Mouse (Mus musculus) ES-E14 (cell line): ENCODE measurements around the gene C1qtnf3. TPM values are rescaled to one million over a fixed set of nuclear protein-coding genes. Genes with fewer than 3 reads are reported as not detected.

Experiments used
- DNase-seq: peaks from one replicate; pipeline ENCODE4 v3.0.0-alpha.2; 2013; ENCODE audit warnings: low read depth, low spot score
- H3K27ac ChIP-seq: 2 replicates; pipeline ENCODE4 v1.5.1; 2012; ENCODE audit warnings: low read depth, mild to moderate bottlenecking, low read length, moderate library complexity, mixed read lengths; ENCODE audit not compliant: poor library complexity, insufficient read depth, severe bottlenecking
- H3K36me3 ChIP-seq: 2 replicates; pipeline ENCODE4 v1.6.1; 2012; ENCODE audit warnings: mild to moderate bottlenecking, low read length, moderate library complexity, mixed read lengths; ENCODE audit not compliant: control insufficient read depth, poor library complexity, insufficient read depth, severe bottlenecking
- H3K4me1 ChIP-seq, 2 experiments: fragments of 150-350 bp in 1 of 2; sonication (generic) in 1 of 2; 2 replicates each; pipeline ENCODE4 v1.6.1; 2012; ENCODE audit warnings: low read length in 2 of 2, mild to moderate bottlenecking in 1 of 2, mixed read lengths in 1 of 2; ENCODE audit not compliant: control insufficient read depth in 2 of 2, insufficient read depth in 2 of 2, poor library complexity in 1 of 2
- H3K4me3 ChIP-seq, 2 experiments: fragments of 150-350 bp in 1 of 2; sonication (generic) in 1 of 2; 2 replicates each; pipeline ENCODE4 v1.5.1; 2012; ENCODE audit warnings: low read length in 2 of 2, low read depth in 1 of 2, mild to moderate bottlenecking in 1 of 2, mixed read lengths in 1 of 2; ENCODE audit not compliant: insufficient read depth in 1 of 2, poor library complexity in 1 of 2, severe bottlenecking in 1 of 2
- H3K9ac ChIP-seq: 2 replicates; pipeline ENCODE4 v1.6.1; 2012; ENCODE audit warnings: low read depth, mild to moderate bottlenecking, low read length, mixed read lengths; ENCODE audit not compliant: poor library complexity, insufficient read depth, severe bottlenecking
- H3K9me3 ChIP-seq: fragments of 150-350 bp; sonication (generic); 2 replicates; pipeline ENCODE4 v1.6.1; 2012; ENCODE audit warnings: low read depth, mild to moderate bottlenecking, low read length; ENCODE audit not compliant: control insufficient read depth, insufficient read depth
- CHD2 ChIP-seq: IDR thresholded peaks from 2 replicates; pipeline ENCODE4 v1.6.1; 2014; ENCODE audit warnings: mild to moderate bottlenecking, low read depth, low read length, inconsistent platforms
- HCFC1 ChIP-seq: IDR thresholded peaks from 2 replicates; pipeline ENCODE4 v1.6.1; 2012; ENCODE audit warnings: low read length, inconsistent platforms, borderline replicate concordance; ENCODE audit not compliant: insufficient read depth
- MAFK ChIP-seq: IDR thresholded peaks from 2 replicates; pipeline ENCODE4 v1.6.1; 2014; ENCODE audit warnings: mild to moderate bottlenecking, low read depth, low read length, inconsistent platforms; ENCODE audit not compliant: insufficient read depth
- ZC3H11A ChIP-seq: IDR thresholded peaks from 2 replicates; pipeline ENCODE4 v1.6.1; 2012; ENCODE audit warnings: low read depth, mild to moderate bottlenecking, inconsistent platforms, low read length, borderline replicate concordance
- ZNF384 ChIP-seq: IDR thresholded peaks from 2 replicates; pipeline ENCODE4 v1.6.1; 2012; ENCODE audit warnings: low read depth, low read length, inconsistent platforms
- in situ Hi-C, 2 experiments: fragments of 600-800 bp; cut with MboI; formaldehyde crosslinking; loops; one replicate each; pipeline ENCODE4 v1.15.1; 2025; ENCODE audit warnings: low sequenced_read_pairs in 2 of 2, inconsistent platforms in 1 of 2; ENCODE audit not compliant: unreplicated experiment in 2 of 2
- total RNA-seq: library from RNA; depleted of rRNA; stranded (reverse); fragments of 300-350 nt; gene quantifications from 2 replicates; pipeline ENCODE4 v1.2.3, GENCODE M21; 2012

Gene C1qtnf3
- total RNA-seq, 1 experiment = 0.45 TPM

- Histone ChIP-seq H3K27ac (no peak overlapping the region), H3K4me3 (no peak overlapping the region), H3K9ac (no peak overlapping the region), H3K36me3 (no peaks in the 10 kb centered on the region), H3K4me1 (no peaks in the 10 kb centered on the region), H3K9me3 (no peaks in the 10 kb centered on the region)
- TF ChIP-seq HCFC1 = no peak
- no peak for TF ChIP-seq MAFK
- no peak for TF ChIP-seq CHD2
- TF ChIP-seq ZNF384 = no peak
- TF ChIP-seq ZC3H11A = no peak
- DNase-seq = no peak
- in situ Hi-C loops = no loop called here
Observed at GRCm38 (mm10) chr15:10940148-10941108, 11.7 kb upstream of the C1qtnf3 start.

- Histone ChIP-seq H3K36me3 (no peaks in the 10 kb centered on the region), H3K9ac (no peak overlapping the region), H3K4me3 (no peak overlapping the region), H3K9me3 (no peaks in the 10 kb centered on the region), H3K27ac (no peak overlapping the region), H3K4me1 (no peaks in the 10 kb centered on the region)
- DNase-seq = no peak
- in situ Hi-C loops = no loop called here
- TF ChIP-seq HCFC1 (no peak), CHD2 (no peak), ZC3H11A (no peak), ZNF384 (no peak), MAFK (no peak)
Observed at GRCm38 (mm10) chr15:10941901-10942300, 10.2 kb upstream of the C1qtnf3 start.

DNA sequence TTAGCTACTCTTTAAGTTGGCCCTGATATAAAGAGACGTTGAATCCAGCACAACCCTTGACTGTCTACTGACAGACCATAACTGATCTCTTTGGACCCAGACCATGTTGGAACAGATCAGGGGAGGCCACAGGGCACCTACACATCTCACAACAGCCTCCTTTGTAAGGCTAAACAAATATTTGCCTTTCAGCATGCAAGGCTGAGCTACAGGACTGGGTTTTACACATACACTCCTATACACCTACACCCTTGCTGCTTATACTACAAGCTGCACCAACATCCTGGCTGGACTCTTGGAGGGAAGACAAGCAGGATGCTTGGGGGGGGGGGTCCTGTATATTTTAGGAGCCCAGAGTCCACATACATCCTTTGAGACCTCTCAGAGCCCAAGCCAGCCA is 4.3 kb upstream of the C1qtnf3 start:
- H3K4me1 ChIP-seq = 0 out of 4 replicates have a peak, but pooled peaks cover 0 to 1% of the 10 kb centered on the region in 2 experiments
- no peak overlapping the region for H3K9ac ChIP-seq
- in situ Hi-C loops = no loop called here
- no peak overlapping the region for H3K4me3 ChIP-seq
- no peaks in the 10 kb centered on the region for H3K9me3 ChIP-seq
- no peaks in the 10 kb centered on the region for H3K36me3 ChIP-seq
- DNase-seq = no peak
- no peak overlapping the region for H3K27ac ChIP-seq
- TF ChIP-seq ZNF384 = no peak
- TF ChIP-seq ZC3H11A = no peak
- TF ChIP-seq HCFC1 = no peak
- no peak for TF ChIP-seq CHD2
- TF ChIP-seq MAFK = no peak

DNA sequence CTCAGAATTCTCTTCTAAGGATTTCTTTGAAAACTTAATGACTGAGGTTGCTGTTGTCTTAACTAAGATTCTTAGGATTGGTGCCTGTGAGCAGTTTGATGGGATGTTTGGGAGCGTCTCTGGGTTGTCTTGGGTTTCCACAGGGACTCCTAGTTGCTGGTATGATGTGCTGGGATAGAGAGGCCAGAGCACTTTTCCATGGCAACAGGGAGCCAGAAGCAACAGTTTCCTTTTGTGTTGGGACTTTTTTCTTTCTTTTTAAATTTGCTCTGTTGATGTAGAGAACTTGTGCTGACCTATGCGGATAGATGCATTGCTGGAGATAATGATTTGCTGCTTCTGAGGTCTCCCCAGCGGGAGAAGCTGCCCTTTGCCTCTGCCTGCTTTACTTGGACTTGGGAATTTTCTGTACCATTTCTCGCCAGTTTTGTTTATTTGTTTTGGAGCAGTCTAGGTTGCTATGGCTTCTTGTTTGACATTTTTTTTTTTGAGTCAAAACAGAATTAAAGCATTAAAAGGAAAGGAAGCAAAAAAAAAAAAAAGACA is 701 bp downstream of the C1qtnf3 start:
- Histone ChIP-seq H3K4me1 (0 out of 4 replicates have a peak, but pooled peaks cover 0 to 1% of the 10 kb centered on the region in 2 experiments), H3K36me3 (no peaks in the 10 kb centered on the region), H3K27ac (no peak overlapping the region), H3K4me3 (no peak overlapping the region), H3K9me3 (no peaks in the 10 kb centered on the region), H3K9ac (no peak overlapping the region)
- TF ChIP-seq HCFC1 = no peak
- TF ChIP-seq MAFK = no peak
- TF ChIP-seq CHD2 = no peak
- no peak for TF ChIP-seq ZNF384
- no peak for TF ChIP-seq ZC3H11A
- no peak for DNase-seq
- in situ Hi-C loops = no loop called here

GRCm38 (mm10) chr15:10953465-10953864 is 1.3 kb downstream of the C1qtnf3 start:
- Histone ChIP-seq H3K36me3 (no peaks in the 10 kb centered on the region), H3K9ac (no peak overlapping the region), H3K9me3 (no peaks in the 10 kb centered on the region), H3K4me3 (no peak overlapping the region), H3K27ac (no peak overlapping the region), H3K4me1 (0 out of 4 replicates have a peak, but pooled peaks cover 0 to 1% of the 10 kb centered on the region in 2 experiments)
- in situ Hi-C loops = no loop called here
- TF ChIP-seq CHD2 = no peak
- no peak for TF ChIP-seq ZNF384
- TF ChIP-seq ZC3H11A = no peak
- TF ChIP-seq MAFK = no peak
- TF ChIP-seq HCFC1 = no peak
- no peak for DNase-seq
